Mouse (Mus musculus) megakaryocyte, embryonic 14.5 days (primary cell): Measurements from ENCODE around the gene Haus4.

Experiments used
- FLI1 ChIP-seq: IDR thresholded peaks from 2 replicates; pipeline ENCODE4 v1.6.1; 2012; ENCODE audit warnings: low read length, inconsistent platforms, mixed read lengths
- GATA1 ChIP-seq: IDR thresholded peaks from 3 replicates; pipeline ENCODE4 v1.6.1; 2012; ENCODE audit warnings: mixed read lengths, low read length, inconsistent platforms, borderline replicate concordance

DNA sequence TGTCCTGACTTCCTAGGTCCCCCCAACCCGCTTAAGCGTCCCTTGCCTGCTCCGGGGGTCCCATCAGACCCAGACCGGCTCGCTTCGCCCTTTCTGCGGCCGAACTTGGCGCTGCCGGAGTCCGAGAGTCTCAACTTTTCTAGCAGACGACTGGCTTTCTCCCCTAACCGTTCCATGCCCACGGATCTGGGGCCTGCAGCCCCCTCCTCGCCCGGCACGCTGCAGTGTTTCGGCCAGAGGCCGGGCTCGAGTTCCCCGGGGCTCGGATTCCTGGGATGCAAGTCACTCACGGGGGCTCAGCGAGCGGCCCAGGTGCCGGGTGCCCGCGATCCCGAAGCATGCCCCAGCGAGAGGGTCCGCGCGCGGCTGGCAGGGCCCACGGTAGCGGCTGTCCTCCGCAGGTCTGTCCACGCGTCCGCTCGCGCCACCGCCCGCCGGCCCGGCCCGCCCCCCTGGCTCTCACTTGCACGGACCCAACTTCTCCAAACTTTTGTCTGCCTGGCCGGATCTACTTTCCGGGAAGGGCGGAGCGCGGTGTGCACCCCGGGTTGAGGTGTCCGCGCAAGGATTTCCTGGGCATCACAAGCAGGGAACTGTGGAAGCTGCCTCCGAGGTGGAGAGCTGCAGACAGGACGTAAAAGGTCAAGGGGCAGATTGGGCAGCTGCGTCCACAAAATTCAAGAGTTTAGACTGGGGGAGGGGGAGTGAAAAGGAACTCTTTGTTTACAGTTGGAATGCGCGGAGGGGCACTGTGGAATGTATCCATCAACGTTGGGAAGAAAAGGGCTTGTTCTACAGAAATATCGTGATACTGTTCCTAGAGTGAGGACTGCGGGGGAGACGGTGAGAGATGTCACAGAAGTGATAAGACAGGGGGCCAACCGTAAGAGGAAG is 22.9 kb upstream of the Haus4 start, which contains the start of gene Ajuba:
- no peak for TF ChIP-seq GATA1
- TF ChIP-seq FLI1: no peak
